Mouse (Mus musculus): ENCODE data around the gene Arl3. TPM values are rescaled to one million over a fixed set of nuclear protein-coding genes. Genes with fewer than 3 reads are reported as not detected.

Gene Arl3
- polyA plus RNA-seq, 1 experiment from 2014 or later: 130 TPM

GRCm38 (mm10) chr19:46484518-46484917 lies 88.5 kb downstream of the Arl3 start:
- H3K27ac ChIP-seq (replicated peaks; ENCODE audit: low read depth, low read length): no peak overlapping the region
- ATAC-seq (replicated peaks; ENCODE audit: insufficient number of reproducible peaks, low FRiP score, low TSS enrichment, low read depth) (no peak), DNase-seq (ENCODE audit: low spot score) (no peak)
- H3K4me1 ChIP-seq (ENCODE audit: control insufficient read depth, insufficient read depth, low read length): peaks cover 7% of the 10 kb centered on the region; the same call in 1 of the 2 replicates
- H3K9ac ChIP-seq (replicated peaks; ENCODE audit: low read length): no peak overlapping the region
- H3K27me3 ChIP-seq (ENCODE audit: control insufficient read depth, insufficient read depth, low read length): no peaks in the 10 kb centered on the region
- no peaks in the 10 kb centered on the region for H3K9me3 ChIP-seq (replicated peaks; ENCODE audit: control insufficient read depth, low read length)
- H3K4me2 ChIP-seq (ENCODE audit: low read depth, low read length): no peak overlapping the region
- H3K36me3 ChIP-seq (replicated peaks; ENCODE audit: control insufficient read depth, insufficient read depth, low read depth, low read length): peaks cover 3% of the 10 kb centered on the region; the same call in 1 of the 2 replicates
- no peak overlapping the region for H3K4me3 ChIP-seq (ENCODE audit: low read depth, low read length)
- 80% methylated on average over 5 of the region's 5 CpGs for WGBS

GRCm38 (mm10) chr19:46483701-46484328 lies 89.2 kb downstream of the Arl3 start:
- Histone ChIP-seq H3K27me3 (ENCODE audit: control insufficient read depth, insufficient read depth, low read length) (no peaks in the 10 kb centered on the region), H3K9ac (replicated peaks; ENCODE audit: low read length) (no peak overlapping the region), H3K27ac (replicated peaks; ENCODE audit: low read depth, low read length) (no peak overlapping the region), H3K4me3 (ENCODE audit: low read depth, low read length) (no peak overlapping the region), H3K36me3 (replicated peaks; ENCODE audit: control insufficient read depth, insufficient read depth, low read depth, low read length) (peaks cover 3% of the 10 kb centered on the region; the same call in 1 of the 2 replicates), H3K4me1 (ENCODE audit: control insufficient read depth, insufficient read depth, low read length) (peaks cover 10% of the 10 kb centered on the region; the same call in 1 of the 2 replicates), H3K9me3 (replicated peaks; ENCODE audit: control insufficient read depth, low read length) (no peaks in the 10 kb centered on the region), H3K4me2 (ENCODE audit: low read depth, low read length) (no peak overlapping the region)
- no peak for DNase-seq (ENCODE audit: low spot score)
- no peak for ATAC-seq (replicated peaks; ENCODE audit: insufficient number of reproducible peaks, low FRiP score, low TSS enrichment, low read depth)
- 78% methylated on average over 15 of the region's 15 CpGs for WGBS

- Histone ChIP-seq H3K27ac (replicated peaks; ENCODE audit: low read depth, low read length) (no peak overlapping the region), H3K4me1 (ENCODE audit: control insufficient read depth, insufficient read depth, low read length) (peaks cover 10% of the 10 kb centered on the region; the same call in 1 of the 2 replicates), H3K36me3 (replicated peaks; ENCODE audit: control insufficient read depth, insufficient read depth, low read depth, low read length) (peaks cover 3% of the 10 kb centered on the region; the same call in 1 of the 2 replicates), H3K9me3 (replicated peaks; ENCODE audit: control insufficient read depth, low read length) (no peaks in the 10 kb centered on the region), H3K4me2 (ENCODE audit: low read depth, low read length) (no peak overlapping the region), H3K27me3 (ENCODE audit: control insufficient read depth, insufficient read depth, low read length) (no peaks in the 10 kb centered on the region), H3K9ac (replicated peaks; ENCODE audit: low read length) (no peak overlapping the region), H3K4me3 (ENCODE audit: low read depth, low read length) (no peak overlapping the region)
- 37% methylated on average over 16 of the region's 17 CpGs for WGBS
- no peak for DNase-seq (ENCODE audit: low spot score)
- no peak for ATAC-seq (replicated peaks; ENCODE audit: insufficient number of reproducible peaks, low FRiP score, low TSS enrichment, low read depth)
Observed at GRCm38 (mm10) chr19:46482896-46483516, 90.0 kb downstream of the Arl3 start.

- Histone ChIP-seq H3K36me3 (replicated peaks; ENCODE audit: control insufficient read depth, insufficient read depth, low read depth, low read length) (peaks cover 3% of the 10 kb centered on the region; the same call in 1 of the 2 replicates), H3K9me3 (replicated peaks; ENCODE audit: control insufficient read depth, low read length) (no peaks in the 10 kb centered on the region), H3K27ac (replicated peaks; ENCODE audit: low read depth, low read length) (no peak overlapping the region), H3K27me3 (ENCODE audit: control insufficient read depth, insufficient read depth, low read length) (no peaks in the 10 kb centered on the region), H3K4me2 (ENCODE audit: low read depth, low read length) (no peak overlapping the region), H3K4me3 (ENCODE audit: low read depth, low read length) (no peak overlapping the region), H3K9ac (replicated peaks; ENCODE audit: low read length) (no peak overlapping the region), H3K4me1 (ENCODE audit: control insufficient read depth, insufficient read depth, low read length) (peaks cover 10% of the 10 kb centered on the region; the same call in 1 of the 2 replicates)
- whole genome bisulfite sequencing: 22% methylated on average over 4 of the region's 4 CpGs
- ATAC-seq (replicated peaks; ENCODE audit: insufficient number of reproducible peaks, low FRiP score, low TSS enrichment, low read depth) (no peak), DNase-seq (ENCODE audit: low spot score) (peak; percentile 21)
Observed at GRCm38 (mm10) chr19:46481756-46482155, 91.2 kb downstream of the Arl3 start.

- Histone ChIP-seq H3K4me1 (ENCODE audit: control insufficient read depth, insufficient read depth, low read length) (peaks cover 10% of the 10 kb centered on the region; the same call in 1 of the 2 replicates), H3K9me3 (replicated peaks; ENCODE audit: control insufficient read depth, low read length) (no peaks in the 10 kb centered on the region), H3K9ac (replicated peaks; ENCODE audit: low read length) (no peak overlapping the region), H3K27me3 (ENCODE audit: control insufficient read depth, insufficient read depth, low read length) (no peaks in the 10 kb centered on the region), H3K36me3 (replicated peaks; ENCODE audit: control insufficient read depth, insufficient read depth, low read depth, low read length) (peaks cover 3% of the 10 kb centered on the region; the same call in 1 of the 2 replicates), H3K27ac (replicated peaks; ENCODE audit: low read depth, low read length) (no peak overlapping the region), H3K4me3 (ENCODE audit: low read depth, low read length) (no peak overlapping the region), H3K4me2 (ENCODE audit: low read depth, low read length) (no peak overlapping the region)
- WGBS: 21% methylated on average over 3 of the region's 3 CpGs
- DNase-seq (ENCODE audit: low spot score): peak; percentile 15
- no peak for ATAC-seq (replicated peaks; ENCODE audit: insufficient number of reproducible peaks, low FRiP score, low TSS enrichment, low read depth)
Observed at GRCm38 (mm10) chr19:46481352-46481751, 91.6 kb downstream of the Arl3 start.

Other genes starting within 250 kb of the Arl3 start
- 4.8 and 5.0 TPM in 2 replicates for gene Psd, start 246.0 kb downstream of the Arl3 start, polyA plus RNA-seq (2014; fragmentation: Nextera tagmentation; extraction: Ambion mirVana)
- gene Fbxl15, start 245.0 kb downstream of the Arl3 start, polyA plus RNA-seq (2014; fragmentation: Nextera tagmentation; extraction: Ambion mirVana): 15.0 and 18.0 TPM in 2 replicates
- gene Cuedc2, start 234.5 kb downstream of the Arl3 start, polyA plus RNA-seq (2014; fragmentation: Nextera tagmentation; extraction: Ambion mirVana): 183 and 199 TPM in 2 replicates
- gene Mfsd13a, start 232.1 kb downstream of the Arl3 start, polyA plus RNA-seq (2014; fragmentation: Nextera tagmentation; extraction: Ambion mirVana): 3.2 and 4.1 TPM in 2 replicates
- gene 2310034G01Rik, start 222.9 kb downstream of the Arl3 start, polyA plus RNA-seq (2014; fragmentation: Nextera tagmentation; extraction: Ambion mirVana): 1.1 and 2.0 TPM in 2 replicates
- 171 and 182 TPM in 2 replicates for gene Actr1a, start 177.4 kb downstream of the Arl3 start, polyA plus RNA-seq (2014; fragmentation: Nextera tagmentation; extraction: Ambion mirVana)
- gene Sufu, start 176.3 kb downstream of the Arl3 start, polyA plus RNA-seq (2014; fragmentation: Nextera tagmentation; extraction: Ambion mirVana): 32.7 and 36.3 TPM in 2 replicates
- 17.8 and 18.6 TPM in 2 replicates for gene Trim8, start 71.5 kb downstream of the Arl3 start, polyA plus RNA-seq (2014; fragmentation: Nextera tagmentation; extraction: Ambion mirVana)
- 13.6 and 14.7 TPM in 2 replicates for gene Sfxn2, start 167 bp upstream of the Arl3 start, polyA plus RNA-seq (2014; fragmentation: Nextera tagmentation; extraction: Ambion mirVana)
- 30.1 and 34.4 TPM in 2 replicates for gene Wbp1l, start 25.9 kb upstream of the Arl3 start, polyA plus RNA-seq (2014; fragmentation: Nextera tagmentation; extraction: Ambion mirVana)
- gene Cyp17a1, start 100.0 kb upstream of the Arl3 start, polyA plus RNA-seq (2014; fragmentation: Nextera tagmentation; extraction: Ambion mirVana): not detected in 2 replicates
- gene Borcs7, start 116.7 kb upstream of the Arl3 start, polyA plus RNA-seq (2014; fragmentation: Nextera tagmentation; extraction: Ambion mirVana): 13.4 and 15.3 TPM in 2 replicates
- gene As3mt, start 134.3 kb upstream of the Arl3 start, polyA plus RNA-seq (2014; fragmentation: Nextera tagmentation; extraction: Ambion mirVana): 29.3 and 34.6 TPM in 2 replicates
- 3.6 and 3.8 TPM in 2 replicates for gene Cnnm2, start 188.4 kb upstream of the Arl3 start, polyA plus RNA-seq (2014; fragmentation: Nextera tagmentation; extraction: Ambion mirVana)

Data from embryonic facial prominence, embryonic 11.5 days (tissue).